Mouse (Mus musculus): ENCODE data around the gene Tenm4.

DNA sequence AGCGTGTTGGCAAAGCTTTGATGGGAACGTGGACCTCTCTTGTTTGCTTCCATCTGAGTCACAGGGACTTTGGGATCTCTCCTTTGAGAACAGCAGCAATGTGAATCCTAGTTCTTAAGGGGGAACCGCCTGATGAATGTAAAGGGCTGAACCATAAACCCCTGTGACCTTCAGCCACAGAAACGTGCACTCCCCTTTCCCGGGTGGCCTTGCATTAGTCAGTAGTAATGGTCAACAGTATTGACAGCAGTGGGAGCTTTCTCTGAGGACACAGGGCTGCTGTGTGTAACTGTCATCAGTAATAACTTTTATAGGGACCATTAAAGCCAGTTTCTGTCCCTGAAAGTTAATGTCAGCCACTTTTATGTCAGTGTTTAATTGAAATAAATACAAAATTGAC lies 385.7 kb downstream of the Tenm4 start:
- TF ChIP-seq CTCF (IDR thresholded peaks at IDR 0.05): no peak
- no peak for TF ChIP-seq EP300 (IDR thresholded peaks at IDR 0.05)

Measured in lung, postnatal 0 days (tissue).